Mouse (Mus musculus) layer of hippocampus, postnatal 36 days (tissue): ENCODE measurements at regions not wholly inside any gene's neighbourhood (a gene's known extent, or its start where the extent isn't known, plus 50 kb on each side); places are given as distances from the start of the nearest gene placed in this dataset.

Source experiments
- DNase-seq, 2 experiments: peaks; one replicate each; pipeline ENCODE4 v3.0.0; 2022

DNA sequence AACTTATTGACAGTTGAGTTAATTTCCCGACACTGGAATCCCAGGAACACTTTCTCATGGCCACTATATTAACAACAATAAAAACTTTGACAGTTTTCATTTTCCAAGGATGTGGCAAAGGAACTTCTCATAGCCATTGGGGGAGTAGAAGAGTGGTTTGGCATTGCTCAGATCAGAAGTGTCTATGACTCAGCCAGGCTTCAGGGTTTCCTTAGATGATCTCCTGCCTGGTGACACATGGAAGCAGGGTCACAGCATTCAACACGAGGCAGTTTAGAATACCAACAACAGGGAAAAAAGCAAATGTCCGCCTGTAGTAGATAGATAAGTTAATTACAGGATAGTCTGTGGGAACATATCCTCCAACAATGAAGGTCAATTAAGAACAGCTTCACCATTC is 228.1 kb upstream of the Gm12728 start:
- no peak for DNase-seq

DNA sequence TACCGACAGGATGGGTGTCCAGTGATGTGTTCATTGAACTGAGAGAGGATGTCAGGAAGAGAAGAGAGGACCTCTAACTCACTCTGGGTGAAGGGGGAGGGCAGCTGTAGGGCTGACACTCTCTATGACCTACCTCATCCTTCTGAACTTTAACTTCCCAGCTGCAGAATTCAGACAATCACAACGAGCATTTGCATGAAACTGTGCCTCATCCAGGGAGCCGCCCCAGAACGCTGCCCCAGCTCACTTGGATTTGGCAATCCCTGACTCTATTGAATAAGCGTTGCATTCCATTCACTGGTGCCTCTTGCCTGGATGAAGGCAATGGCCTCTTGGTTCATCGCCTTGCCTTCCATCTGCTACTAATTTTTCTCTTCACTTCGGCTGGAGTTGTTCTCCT is 223.9 kb upstream of the Gm12728 start:
- no peak for DNase-seq

DNA sequence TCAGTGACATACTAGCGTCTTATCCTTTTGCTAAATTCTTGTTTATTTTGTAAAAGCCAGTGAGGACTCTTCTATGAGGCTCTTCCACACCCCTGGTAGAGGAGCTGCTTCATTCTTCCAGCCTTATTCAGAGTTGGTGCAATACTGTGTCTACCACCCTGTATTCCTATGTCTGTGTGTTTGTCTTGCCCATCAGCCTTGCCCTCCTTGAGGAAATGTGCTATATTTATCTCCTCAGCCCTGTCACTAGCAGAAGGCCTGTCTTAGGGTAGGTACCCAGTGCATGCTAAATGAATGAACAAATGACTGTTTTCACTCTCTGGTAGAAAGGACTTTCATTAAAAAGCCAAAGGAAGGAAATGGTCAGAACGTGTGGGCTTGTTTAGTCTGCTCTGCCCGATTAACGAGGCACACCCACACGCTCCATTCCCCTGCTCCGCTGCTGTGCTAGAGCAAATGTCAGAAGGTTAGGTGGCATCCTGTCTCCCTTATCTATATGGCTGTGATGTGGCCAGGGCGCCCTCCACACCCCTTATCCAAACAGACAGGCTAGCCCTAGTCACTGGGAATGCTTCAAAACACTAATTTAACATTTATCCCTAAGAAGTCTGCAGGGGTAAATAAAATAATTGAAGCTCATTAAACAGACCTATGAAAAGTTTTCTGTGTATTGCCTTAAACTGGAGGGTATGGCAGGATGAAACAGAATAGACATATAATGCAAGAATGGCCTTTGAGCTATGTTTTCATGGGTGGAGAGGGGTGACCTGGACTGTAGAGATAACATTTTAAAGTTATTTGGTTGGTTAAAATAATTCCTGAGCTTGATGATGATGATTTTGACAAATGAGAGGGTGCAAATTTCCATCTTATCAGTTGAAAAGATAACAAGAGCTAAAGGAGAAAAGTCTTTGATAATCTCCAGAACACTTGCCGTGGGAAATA is 222.9 kb upstream of the Gm12728 start:
- no peak for DNase-seq

DNA sequence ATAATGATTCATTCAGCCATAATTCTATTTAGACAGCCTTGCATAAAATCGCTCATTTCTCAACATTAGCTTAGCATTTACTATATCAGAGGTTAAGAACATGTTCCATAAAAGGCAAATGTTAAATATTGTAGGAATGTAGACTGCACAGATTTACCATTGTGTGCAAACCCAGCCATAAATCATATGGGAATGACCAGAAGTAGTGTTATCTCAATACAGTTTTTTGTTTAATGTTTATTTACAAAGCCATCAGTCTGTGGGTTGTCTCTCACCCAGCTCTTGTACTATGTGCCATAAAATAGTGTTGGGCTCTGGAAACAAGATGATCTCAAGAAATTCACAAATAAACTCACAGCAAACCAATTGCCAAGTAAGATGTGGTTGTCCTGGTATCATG is 220.0 kb upstream of the Gm12728 start:
- DNase-seq, result no peak

DNA sequence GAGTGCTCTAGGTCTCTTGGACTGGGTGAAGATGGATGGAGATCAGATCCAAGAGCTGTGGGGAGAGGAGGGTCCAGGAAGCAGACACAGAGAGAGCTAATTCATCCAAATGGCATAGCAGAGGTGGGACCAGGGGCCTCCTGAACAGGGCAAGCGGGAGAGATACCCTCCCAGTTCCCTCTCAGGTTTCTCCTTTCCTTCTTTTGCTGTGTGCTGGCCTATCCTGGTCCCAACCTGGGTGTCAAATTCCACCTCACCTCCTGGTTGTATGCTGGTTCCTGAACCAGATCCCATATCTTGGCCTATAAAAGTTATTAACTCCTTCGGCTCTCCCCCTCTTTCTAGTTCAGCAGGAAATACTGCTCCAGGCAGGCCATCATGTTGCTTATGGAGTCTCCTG is 214.1 kb upstream of the Gm12728 start:
- no peak for DNase-seq

DNA sequence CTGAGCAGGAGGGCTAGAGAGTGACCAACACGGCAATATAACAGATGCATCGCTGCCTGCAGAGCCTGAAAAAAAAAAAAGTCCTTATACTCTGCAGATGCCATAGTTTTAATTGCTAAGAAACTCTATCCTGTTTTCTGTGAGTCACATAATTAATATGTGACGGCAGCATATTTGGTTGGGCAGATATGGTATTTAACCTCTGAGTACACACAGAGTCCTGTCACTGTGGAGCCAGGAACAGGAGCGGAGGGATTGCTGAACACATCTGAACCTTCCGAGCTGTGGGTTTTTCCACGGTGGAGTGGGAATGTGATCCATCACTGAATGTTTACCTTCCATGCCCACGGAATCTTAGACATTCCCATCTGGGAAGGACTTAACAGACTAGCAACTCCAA is 208.7 kb upstream of the Gm12728 start:
- DNase-seq, result no peak

DNA sequence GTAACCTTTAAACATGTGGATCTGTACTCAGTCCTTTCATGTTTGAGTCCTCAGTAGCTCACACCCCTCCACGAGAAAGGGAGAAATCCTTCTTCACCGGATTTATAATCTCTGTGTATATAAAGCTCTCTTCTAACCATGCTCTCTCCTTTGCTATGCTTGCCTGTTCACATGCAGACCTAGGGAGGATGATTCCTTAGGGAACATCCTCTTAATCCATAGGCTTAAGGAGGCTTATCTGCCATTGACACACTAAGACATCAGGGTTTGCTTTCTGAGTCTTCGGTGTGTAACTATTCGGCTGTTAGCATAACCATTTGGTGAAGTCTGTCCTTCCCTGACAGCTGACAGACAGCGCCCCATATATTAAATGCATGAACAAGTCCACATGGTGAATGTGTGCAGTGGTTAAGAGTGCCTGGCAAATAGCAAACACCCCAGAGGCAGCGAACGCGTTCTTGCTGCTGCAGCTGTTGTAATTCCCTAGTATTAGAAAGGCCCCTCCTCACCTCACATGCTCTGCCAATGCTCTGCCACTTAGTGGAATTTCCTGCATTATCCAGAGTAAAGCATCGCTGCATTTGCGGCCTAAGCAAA is 205.2 kb upstream of the Gm12728 start:
- no peak for DNase-seq

DNA sequence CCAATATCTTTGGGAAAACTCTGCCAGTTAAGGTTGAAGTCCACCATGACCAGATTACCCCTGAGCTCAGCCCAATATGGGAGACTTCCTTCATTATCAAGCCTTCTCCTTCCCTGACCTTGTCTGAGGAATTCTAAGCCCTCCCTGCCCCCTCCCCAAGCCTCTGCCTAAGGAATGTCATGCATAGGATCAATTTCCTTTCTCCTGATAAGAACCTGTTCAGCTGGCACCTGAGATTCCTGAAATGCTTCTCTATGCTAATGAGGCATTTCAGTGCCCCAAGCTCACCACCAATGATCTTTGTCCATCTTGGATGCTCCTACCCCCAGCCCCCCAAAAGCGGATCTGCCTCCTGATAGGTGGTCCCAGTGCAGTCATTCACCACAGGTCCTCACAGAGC is 186.0 kb upstream of the Gm12728 start:
- DNase-seq, result no peak

DNA sequence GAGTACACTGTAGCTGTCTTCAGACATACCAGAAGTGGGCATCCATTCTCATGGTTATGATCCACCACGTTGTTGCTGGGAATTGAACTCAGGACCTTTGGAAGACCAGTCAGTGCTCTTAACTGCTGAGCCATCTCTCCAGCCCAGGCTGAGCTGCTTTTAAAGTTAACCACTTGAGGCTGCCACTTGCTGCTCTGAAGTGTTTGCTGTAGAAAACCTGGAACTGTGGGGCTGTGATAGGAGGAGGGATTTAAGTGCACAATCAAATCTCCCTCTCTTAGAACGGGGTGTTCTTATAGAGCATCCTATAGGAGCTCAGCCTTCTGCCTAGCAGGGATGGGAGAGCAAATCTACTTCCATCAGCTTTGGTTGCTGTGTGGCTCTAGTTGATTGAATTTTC is 185.1 kb upstream of the Gm12728 start:
- DNase-seq, result no peak

DNA sequence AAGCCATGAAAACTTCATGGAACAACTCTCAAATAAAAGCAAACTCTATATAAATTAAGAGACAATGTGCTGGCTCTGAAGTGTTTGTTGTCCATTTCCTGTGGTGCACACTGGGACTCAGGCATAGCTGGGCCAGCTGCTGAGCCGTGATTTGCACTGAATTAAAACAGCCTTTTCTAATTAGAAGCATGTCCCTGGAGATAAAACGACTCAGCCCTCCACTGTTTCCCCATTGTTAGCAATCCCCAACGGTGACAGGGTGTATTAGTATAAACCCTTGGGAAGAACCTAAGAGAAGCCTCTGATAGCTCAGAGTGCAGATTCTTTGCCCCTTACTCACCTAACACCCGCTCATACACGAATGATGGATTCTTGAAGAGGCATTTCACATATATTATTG is 182.9 kb upstream of the Gm12728 start:
- no peak for DNase-seq

DNA sequence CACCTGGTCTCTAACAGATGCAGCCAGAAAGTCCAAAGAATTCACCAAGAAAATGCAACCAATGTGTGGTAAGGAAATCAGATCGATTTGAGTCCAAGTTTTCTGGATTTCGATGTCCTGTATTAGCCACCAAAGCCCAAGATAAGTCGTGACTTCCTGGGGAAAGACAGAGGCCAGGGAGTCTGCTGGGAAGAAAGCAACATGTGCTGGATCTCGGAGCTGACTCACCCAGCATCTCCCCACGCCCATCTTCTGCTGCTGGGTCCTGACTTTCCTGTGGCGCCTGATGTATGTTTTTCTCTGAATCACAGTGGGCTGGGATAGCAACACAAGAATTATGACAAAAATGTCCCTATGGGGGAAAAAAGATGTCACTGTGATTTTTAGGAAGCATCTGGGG is 178.8 kb upstream of the Gm12728 start:
- no peak for DNase-seq

DNA sequence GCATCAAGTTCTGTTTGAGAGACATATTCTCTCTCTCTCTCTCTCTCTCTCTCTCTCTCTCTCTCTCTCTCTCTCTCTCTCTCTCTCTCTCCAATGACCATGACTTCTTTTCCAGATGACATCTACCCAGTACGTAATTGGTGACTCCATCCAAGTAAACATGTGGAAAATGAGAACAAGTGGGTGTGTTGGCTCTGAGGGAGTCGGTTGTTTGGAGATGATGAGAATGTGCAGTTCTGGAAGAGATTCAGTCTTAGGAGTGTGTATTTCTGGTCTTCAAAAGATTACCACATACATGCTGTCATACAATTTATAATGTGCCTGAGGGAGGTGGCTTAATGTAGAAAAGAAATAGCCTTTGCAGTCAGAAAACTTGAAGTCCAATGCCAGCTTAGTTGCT is 175.3 kb upstream of the Gm12728 start:
- DNase-seq, result no peak

DNA sequence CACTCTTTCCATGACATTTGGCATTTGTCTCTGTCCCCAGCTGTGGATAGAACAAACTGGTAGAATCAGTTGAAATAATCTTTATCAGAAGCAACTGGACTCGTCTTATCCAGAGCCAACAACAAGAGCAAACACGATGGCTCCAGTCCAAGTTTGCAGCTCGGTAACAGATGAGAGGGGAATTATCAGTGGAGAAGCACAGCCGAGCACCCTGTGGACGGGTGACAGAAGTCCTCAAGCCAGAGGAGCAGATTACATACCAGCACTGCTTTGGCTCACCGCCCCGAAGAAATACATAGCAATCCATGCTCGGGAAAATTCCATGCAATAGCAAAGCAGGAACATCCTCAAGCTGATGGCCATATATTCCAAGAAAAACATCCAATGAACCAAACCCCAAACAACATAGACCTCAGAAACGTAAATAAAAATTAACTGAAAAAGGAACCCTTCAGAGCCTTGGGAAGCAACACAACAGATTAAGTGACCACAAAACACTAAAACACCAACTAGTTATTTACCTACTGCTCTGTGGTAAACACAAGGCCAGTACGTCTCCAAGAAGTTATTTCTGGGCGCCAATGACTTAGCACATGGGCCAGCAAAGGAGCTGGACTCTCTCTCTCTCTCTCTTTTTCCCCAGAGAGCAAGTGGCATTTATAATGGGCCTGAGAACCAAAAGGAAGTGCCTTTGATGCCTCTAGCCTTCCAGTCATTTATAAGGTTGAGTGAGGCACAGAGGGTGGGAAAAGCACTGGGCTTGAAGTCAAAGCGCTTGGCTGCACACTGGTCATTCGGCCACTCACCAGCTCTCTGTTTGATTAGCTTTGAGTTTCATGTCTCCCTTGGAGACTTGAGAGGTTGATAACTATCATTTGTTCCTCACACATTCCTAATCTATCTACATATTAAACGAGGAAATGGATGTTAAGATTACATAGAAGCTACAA is 163.0 kb upstream of the Gm12728 start:
- DNase-seq, result peak in 1 of 2 experiments; percentile 3

DNA sequence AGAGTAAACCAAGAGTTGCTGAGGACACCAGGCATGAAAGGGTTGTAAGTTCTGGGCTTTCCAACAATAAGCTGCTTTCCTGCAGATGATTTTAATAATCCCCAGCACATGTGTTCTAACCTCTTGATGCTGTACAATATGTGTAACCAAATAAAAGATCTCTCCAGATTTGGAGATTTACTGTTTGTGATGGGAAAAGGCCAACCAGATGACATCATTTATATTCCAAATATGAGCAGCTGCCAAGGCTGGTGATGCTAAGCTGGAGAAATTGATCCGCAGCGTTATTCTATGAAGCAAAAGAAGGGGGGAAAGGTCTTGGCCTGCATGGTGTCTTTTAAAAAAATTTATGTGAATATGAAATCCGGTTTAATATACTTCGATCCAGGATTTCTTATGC is 160.1 kb upstream of the Gm12728 start:
- DNase-seq, result no peak

DNA sequence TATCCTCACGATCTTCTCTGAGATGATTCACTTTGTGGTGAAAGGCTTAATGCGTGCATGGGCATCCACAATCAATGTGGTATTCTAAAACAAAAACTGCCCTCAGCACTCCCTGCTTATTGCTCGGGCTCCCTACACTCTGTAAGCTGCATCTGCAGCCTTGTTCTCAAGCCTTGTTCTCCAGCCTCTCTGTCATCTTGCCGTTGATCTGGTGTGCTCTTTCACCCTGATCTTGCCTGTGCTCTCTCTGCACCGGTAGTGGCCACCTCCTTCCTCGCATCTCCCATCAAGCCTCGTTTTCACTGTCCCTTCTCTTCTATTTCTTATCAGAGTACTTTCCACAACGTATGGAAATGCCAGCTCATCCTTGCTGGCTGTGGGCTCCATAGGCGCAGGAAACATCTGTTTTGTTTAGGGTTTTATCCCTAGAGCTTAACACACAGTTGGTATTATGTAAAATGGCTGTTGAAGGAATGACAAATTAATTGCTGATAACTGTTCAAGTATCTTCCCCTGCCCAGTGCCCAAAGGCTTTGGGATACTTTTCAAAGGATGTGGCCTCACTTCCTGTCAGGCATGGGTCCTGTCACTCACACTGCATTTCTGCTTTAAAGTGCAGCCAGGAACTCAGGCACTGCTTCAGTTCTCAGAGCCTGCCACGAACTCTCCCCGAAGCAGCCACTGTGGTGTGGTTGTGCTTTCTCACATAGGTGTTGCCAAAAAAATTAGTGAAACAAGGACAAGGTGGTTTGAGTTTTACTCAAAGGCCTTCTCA is 158.9 kb upstream of the Gm12728 start:
- DNase-seq, result no peak

DNA sequence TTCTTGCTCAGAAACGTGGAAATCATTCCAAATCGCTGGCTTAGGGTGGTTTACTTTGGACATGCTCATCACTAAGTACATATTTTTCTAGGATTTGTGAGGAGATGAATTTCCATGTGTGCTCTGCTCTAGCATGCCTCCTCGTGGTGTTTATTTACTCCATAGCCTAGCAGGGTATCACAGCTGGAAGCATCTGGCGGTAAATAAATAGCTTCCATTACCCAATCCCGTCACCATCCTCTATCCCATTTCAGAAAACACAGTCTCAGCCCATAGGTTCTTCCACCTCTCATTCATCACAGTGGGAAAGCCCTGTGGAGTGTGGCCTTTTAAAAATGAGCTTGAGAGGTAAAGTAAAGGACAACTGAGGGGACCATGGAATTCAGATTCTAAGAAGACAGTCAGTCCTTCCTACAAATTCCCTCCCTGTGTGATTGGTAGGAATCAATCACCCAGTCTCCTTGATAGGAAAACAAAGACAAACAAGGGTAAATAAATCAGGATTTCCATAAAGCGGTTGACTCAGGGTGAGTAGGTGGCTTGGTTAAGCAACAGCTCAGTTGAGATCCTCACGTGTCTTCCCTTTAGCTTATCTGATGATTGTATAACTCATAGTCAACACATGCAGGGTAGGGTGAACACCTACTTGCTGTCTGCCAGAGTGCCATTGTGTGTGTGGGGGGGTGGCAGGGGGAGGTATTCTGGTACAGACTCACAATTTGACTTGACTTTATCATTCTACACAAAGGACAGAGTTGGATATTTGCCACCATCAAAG is 156.9 kb upstream of the Gm12728 start:
- DNase-seq, result no peak

DNA sequence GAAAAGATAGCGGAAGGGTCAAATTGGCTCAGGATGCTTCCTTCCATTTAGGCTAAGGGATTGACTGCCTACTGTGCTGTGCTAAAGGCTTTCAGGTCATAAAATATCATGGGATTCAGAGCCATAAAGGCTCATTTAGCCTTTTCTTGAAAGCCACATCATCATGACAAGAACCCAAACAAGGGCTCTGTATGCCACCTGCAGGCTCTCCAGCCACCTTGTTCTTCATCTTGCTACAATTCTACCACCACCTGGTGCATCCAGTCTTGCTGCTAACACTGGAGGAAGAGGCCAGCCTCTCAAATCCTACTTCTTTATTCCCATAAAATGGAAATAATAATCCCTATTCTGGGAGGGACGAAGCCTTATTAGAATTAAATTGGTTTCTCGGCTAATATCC is 155.9 kb upstream of the Gm12728 start:
- DNase-seq, result no peak

DNA sequence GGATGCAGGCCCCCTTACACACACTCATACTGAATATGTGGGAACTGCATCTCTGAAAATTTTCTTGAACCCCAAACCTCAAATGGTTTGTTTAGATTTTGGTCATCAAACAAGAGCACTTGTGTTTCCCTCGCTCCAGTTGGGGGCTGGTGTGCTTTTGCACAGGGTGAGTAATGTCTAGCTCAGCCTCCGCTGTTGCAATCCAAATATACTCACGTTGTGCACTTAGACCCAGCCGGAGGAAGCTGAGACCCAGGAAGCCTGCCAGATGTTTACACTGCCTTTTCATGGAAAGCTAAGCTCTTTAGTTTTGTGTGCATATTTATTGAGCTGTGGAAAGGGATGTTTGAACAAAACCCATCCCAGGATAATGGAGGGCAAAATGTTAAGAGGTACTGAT is 148.9 kb upstream of the Gm12728 start:
- DNase-seq, result no peak

DNA sequence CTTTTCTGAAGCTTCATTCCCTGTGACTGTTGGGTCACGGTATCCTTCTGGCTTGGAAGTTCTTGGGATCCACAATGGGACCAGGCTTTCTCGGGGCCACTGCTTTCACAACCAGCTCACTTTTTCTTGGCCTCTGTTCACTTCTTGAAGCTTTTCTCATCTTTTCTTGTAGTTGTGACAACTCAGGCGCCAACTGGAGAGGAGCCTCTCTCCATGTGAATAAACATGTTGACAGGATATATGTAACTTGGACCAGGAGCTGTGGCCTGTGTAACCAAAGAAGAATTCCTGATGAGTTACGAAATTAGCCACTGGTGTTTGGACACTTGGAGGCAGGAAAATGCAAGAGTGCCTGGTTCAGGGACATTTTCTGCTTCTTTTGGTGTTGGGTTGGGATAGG is 148.1 kb upstream of the Gm12728 start:
- DNase-seq, result no peak

DNA sequence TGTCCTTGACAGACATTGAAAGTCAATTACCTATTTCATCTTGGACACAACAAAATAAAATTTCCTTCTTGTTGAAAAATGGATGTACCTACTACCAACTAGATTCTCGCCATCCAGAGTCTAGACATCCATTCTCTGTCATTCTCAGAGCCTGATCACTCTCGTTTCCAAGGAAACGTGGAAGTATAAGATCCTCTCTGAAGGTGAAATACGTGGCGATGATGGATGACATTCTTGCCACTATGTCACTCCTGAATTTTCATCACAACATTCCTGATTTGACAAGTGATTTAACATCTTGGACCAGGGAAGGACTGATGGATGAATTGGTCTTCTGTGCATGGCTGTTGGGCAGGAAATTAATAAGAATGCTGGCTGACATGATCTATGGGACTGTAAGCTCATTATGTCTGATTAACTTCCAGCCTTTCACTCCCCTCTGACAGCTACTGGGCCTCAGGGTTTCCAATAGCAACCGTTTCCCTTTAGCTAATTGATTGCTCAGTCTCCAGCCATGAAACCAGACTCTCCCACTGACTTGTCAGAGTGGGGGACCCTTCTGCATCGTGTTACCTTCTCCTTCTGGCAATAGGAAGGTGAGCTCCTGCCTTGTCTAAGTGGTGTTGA is 140.7 kb upstream of the Gm12728 start:
- DNase-seq, result no peak

DNA sequence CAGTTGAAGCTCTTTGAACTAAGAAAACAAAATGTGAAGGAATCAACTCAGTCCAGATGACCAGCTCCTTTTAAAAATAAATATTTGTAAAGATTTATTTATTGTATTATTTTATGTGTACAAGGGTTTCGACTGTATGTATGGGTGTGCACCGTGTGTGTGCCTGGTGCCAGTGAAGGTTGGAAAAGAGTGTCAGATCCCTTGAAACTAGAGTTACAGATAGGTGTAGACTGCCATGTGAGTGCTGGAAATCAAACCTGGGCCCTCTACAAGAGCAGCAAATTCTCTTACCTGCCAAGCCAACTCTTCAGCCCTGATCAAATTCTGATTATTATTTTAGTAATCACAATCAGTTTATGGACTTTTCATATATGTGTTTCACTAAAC is 140.2 kb upstream of the Gm12728 start:
- DNase-seq, result no peak
